Mouse (Mus musculus) testis, adult 2 months (tissue): ENCODE data around the gene Ap3s2. TPM values are rescaled to one million over a fixed set of nuclear protein-coding genes. Genes with fewer than 3 reads are reported as not detected.

ENCODE experiments used
- H3K27ac ChIP-seq: fragments of 200-500 bp; 2 replicates; pipeline ENCODE4 v1.5.1; 2012; ENCODE audit warnings: low read depth, low read length; ENCODE audit not compliant: control insufficient read depth, insufficient read depth
- H3K27me3 ChIP-seq: fragments of 200-500 bp; 2 replicates; pipeline ENCODE4 v1.6.1; 2012; ENCODE audit warnings: mild to moderate bottlenecking, low read length, moderate library complexity; ENCODE audit not compliant: control insufficient read depth, insufficient read depth
- H3K36me3 ChIP-seq: fragments of 200-500 bp; 2 replicates; pipeline ENCODE4 v1.6.1; 2012; ENCODE audit warnings: mild to moderate bottlenecking, low read length; ENCODE audit not compliant: control insufficient read depth, insufficient read depth
- H3K4me1 ChIP-seq: fragments of 200-500 bp; 2 replicates; pipeline ENCODE4 v1.6.1; 2012; ENCODE audit warnings: low read length; ENCODE audit not compliant: control insufficient read depth, insufficient read depth
- H3K4me3 ChIP-seq: fragments of 200-500 bp; 2 replicates; pipeline ENCODE4 v1.5.1; 2012; ENCODE audit warnings: low read depth, mild to moderate bottlenecking, low read length, moderate library complexity, mixed read lengths; ENCODE audit not compliant: control insufficient read depth
- CTCF ChIP-seq: fragments of 200-500 bp; IDR thresholded peaks from 2 replicates; pipeline ENCODE4 v1.5.1; 2012; ENCODE audit warnings: low read depth, mild to moderate bottlenecking, inconsistent platforms, low read length, moderate library complexity; ENCODE audit not compliant: control insufficient read depth, insufficient read depth, insufficient replicate concordance
- POLR2A ChIP-seq: fragments of 200-500 bp; IDR thresholded peaks from 2 replicates; pipeline ENCODE4 v1.6.1; 2012; ENCODE audit warnings: low read depth, mild to moderate bottlenecking, inconsistent platforms, low read length, moderate library complexity; ENCODE audit not compliant: control insufficient read depth
- polyA plus RNA-seq: library from polyadenylated mRNA; depleted of rRNA; stranded (reverse); fragments of >200 nt; gene quantifications from 2 replicates; pipeline ENCODE4 v1.2.3, GENCODE M21; 2012; rRNA removed

Gene Ap3s2
- polyA plus RNA-seq = 5.6 and 6.3 TPM in 2 replicates

- Histone ChIP-seq H3K27ac (peak within 1 kb of the TSS; percentile 70), H3K4me3 (peak within 1 kb of the TSS; percentile 95), H3K4me1 (no peaks in the 10 kb centered on the region; the same call in 1 of the 2 replicates), H3K27me3 (no peaks in the 10 kb centered on the region), H3K36me3 (no peaks in the 10 kb centered on the region)
- peak; percentile 68 for TF ChIP-seq POLR2A
- no peak for TF ChIP-seq CTCF
Measured at GRCm38 (mm10) chr7:79920344-79920983, at the start of gene Ap3s2. TSS of gene Ap3s2 (minus strand) at chr7:79920649.

GRCm38 (mm10) chr7:79968326-79968725, 47.9 kb upstream of the Ap3s2 start:
- Histone ChIP-seq H3K36me3 (no peaks in the 10 kb centered on the region), H3K4me3 (no peak overlapping the region), H3K27ac (no peak overlapping the region), H3K27me3 (no peaks in the 10 kb centered on the region), H3K4me1 (peaks cover 2% of the 10 kb centered on the region; the same call in 1 of the 2 replicates)
- TF ChIP-seq POLR2A (no peak), CTCF (no peak)

DNA sequence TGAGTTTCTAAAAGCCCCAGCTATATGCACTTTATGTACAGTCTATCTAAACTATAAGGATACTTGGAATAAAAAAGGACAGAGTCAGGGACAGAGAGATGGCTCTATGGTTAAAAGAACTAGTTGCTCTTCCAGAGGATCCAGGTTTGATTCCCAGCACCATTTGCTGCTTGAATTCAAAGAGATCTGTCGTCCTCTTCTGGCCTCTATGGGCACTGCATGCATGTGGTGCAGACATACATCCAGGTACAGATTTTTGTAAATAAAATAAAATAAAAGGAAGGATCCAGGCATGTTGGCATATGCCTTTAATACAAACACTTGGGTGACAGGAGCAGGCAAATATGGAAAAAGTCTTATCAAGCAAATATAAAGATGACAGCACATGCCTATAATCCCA, 41.2 kb upstream of the Ap3s2 start:
- no peak overlapping the region for H3K27ac ChIP-seq
- TF ChIP-seq CTCF = no peak
- no peak for TF ChIP-seq POLR2A
- H3K4me3 ChIP-seq = no peak overlapping the region
- H3K36me3 ChIP-seq = no peaks in the 10 kb centered on the region
- no peaks in the 10 kb centered on the region for H3K27me3 ChIP-seq
- no peaks in the 10 kb centered on the region for H3K4me1 ChIP-seq

DNA sequence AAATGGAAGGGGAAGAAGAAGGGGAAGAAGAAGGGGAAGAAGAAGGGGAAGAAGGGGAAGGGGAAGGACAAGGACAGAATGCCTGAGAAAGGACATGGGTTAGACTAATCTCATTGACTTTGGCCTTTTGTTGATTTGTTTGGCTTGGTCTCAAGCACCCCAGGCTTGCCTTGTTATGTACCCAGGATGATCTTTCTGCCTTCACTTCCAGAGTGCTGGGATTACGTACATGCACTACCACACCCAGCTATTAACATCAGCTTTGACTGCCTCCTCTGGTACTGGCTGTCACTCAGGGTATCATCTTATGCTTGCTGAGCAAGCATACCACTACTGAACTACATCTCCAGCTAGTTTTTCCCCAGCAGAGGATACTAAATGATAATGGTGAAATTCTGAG, 35.7 kb upstream of the Ap3s2 start:
- Histone ChIP-seq H3K4me1 (no peaks in the 10 kb centered on the region), H3K27me3 (no peaks in the 10 kb centered on the region), H3K4me3 (no peak overlapping the region), H3K36me3 (no peaks in the 10 kb centered on the region), H3K27ac (no peak overlapping the region)
- no peak for TF ChIP-seq CTCF
- TF ChIP-seq POLR2A = no peak

- H3K4me3 ChIP-seq = no peak overlapping the region
- TF ChIP-seq POLR2A = no peak
- TF ChIP-seq CTCF = no peak
- H3K27ac ChIP-seq = no peak overlapping the region
- no peaks in the 10 kb centered on the region for H3K36me3 ChIP-seq
- H3K4me1 ChIP-seq = no peaks in the 10 kb centered on the region
- H3K27me3 ChIP-seq = no peaks in the 10 kb centered on the region
Measured at GRCm38 (mm10) chr7:79954890-79955289, 34.4 kb upstream of the Ap3s2 start.

GRCm38 (mm10) chr7:79951038-79951437, 30.6 kb upstream of the Ap3s2 start:
- H3K27ac ChIP-seq = no peak overlapping the region

DNA sequence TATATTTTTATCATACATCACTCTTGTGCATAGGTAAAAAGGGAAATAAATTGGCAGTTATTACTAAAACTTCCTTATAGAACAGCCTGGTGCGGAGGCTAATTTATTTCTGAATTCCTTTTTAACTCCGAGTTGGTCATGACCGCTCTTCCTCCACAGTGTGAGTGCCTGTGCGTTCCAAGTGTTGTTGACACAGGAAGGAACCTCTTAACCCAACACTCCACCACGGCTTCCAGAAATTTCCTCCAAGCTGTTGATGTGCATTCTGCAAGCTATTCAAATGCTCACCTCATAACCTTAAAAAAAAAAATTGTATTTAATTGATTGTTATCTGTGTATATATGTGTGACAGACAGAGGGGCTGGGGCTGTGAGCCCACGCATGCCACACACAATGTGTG, 29.8 kb upstream of the Ap3s2 start:
- Histone ChIP-seq H3K36me3 (no peaks in the 10 kb centered on the region), H3K27me3 (no peaks in the 10 kb centered on the region), H3K27ac (no peak overlapping the region), H3K4me1 (peaks cover 2% of the 10 kb centered on the region; the same call in 1 of the 2 replicates), H3K4me3 (no peak overlapping the region)
- TF ChIP-seq CTCF (no peak), POLR2A (no peak)

More at GRCm38 (mm10) chr7:79951038-79951437, 30.6 kb upstream of the Ap3s2 start:
- no peaks in the 10 kb centered on the region for H3K27me3 ChIP-seq
- no peak overlapping the region for H3K4me3 ChIP-seq
- no peaks in the 10 kb centered on the region for H3K36me3 ChIP-seq
- TF ChIP-seq CTCF (no peak), POLR2A (no peak)
- peaks cover 2% of the 10 kb centered on the region; the same call in 1 of the 2 replicates for H3K4me1 ChIP-seq
